Mouse (Mus musculus) olfactory bulb, adult 2 months (tissue): ENCODE measurements around the gene Foxp1.

Experiments
- CTCF ChIP-seq: fragments of 200-500 bp; IDR thresholded peaks from 2 replicates; pipeline ENCODE4 v1.5.1; 2012; ENCODE audit warnings: low read depth, mild to moderate bottlenecking, low read length, moderate library complexity; ENCODE audit not compliant: insufficient read depth
- POLR2A ChIP-seq: fragments of 200-500 bp; IDR thresholded peaks from 2 replicates; pipeline ENCODE4 v1.6.1; 2012; ENCODE audit warnings: mild to moderate bottlenecking, low read depth, low read length, moderate library complexity; ENCODE audit not compliant: insufficient read depth

GRCm38 (mm10) chr6:99503741-99504140 lies 18.8 kb downstream of the Foxp1 start:
- TF ChIP-seq POLR2A, result no peak
- TF ChIP-seq CTCF, result no peak
